Mouse (Mus musculus) midbrain, embryonic 10.5 days (tissue): ENCODE results near the gene Spsb3. TPM values are rescaled to one million over a fixed set of nuclear protein-coding genes. Genes with fewer than 3 reads are reported as not detected.
A peak's percentile ranks its signal among the peaks of the same experiment; 100 is the strongest.

Source experiments
- DNase-seq: peaks from one replicate; pipeline ENCODE4 v3.0.0-alpha.2; 2017; ENCODE audit warnings: low spot score
- H3K27ac ChIP-seq: fragments of 300-500 bp; sonication (generic); replicated peaks from 2 replicates; pipeline ENCODE4 v1.5.1; 2016; ENCODE audit warnings: mild to moderate bottlenecking
- H3K27me3 ChIP-seq: fragments of 300-500 bp; sonication (generic); 2 replicates; pipeline ENCODE4 v1.6.1; 2016; ENCODE audit warnings: low read depth, mild to moderate bottlenecking; ENCODE audit not compliant: poor library complexity, severe bottlenecking
- H3K36me3 ChIP-seq: fragments of 300-500 bp; sonication (generic); 2 replicates; pipeline ENCODE4 v1.6.1; 2016; ENCODE audit warnings: mild to moderate bottlenecking, moderate library complexity
- H3K4me1 ChIP-seq: fragments of 300-500 bp; sonication (generic); 2 replicates; pipeline ENCODE4 v1.6.1; 2016
- H3K4me3 ChIP-seq: fragments of 300-500 bp; sonication (generic); 2 replicates; pipeline ENCODE4 v1.5.1; 2016; ENCODE audit warnings: mild to moderate bottlenecking, moderate library complexity
- H3K9me3 ChIP-seq: fragments of 300-500 bp; sonication (generic); replicated peaks from 2 replicates; pipeline ENCODE4 v1.6.1; 2016; ENCODE audit warnings: mild to moderate bottlenecking
- WGBS: fragments of 180-500 bp; shearing (Covaris S2); methylation state at CpG from one replicate; pipeline ENCODE4 v1.1.7; 2016; 5-methylcytosine and 5-hydroxymethylcytosine counted together
- polyA plus RNA-seq: library from polyadenylated mRNA; unstranded; fragments of >200 nt; fragmentation: Nextera tagmentation; extraction: Ambion mirVana; gene quantifications from 2 replicates; pipeline ENCODE4 v1.2.1, GENCODE M21; 2016

The Spsb3 gene
- polyA plus RNA-seq, 1 experiment from 2014 or later = 46.6 TPM

- 11% methylated on average over 31 of the region's 31 CpGs for WGBS
- H3K36me3 ChIP-seq = peaks cover 72% of the 10 kb centered on the region
These were observed 7.9 kb downstream of the Spsb3 start for GRCm38 (mm10) chr17:24894061-24894994.

GRCm38 (mm10) chr17:24894995-24895547, 8.6 kb downstream of the Spsb3 start, which contains the start of the genes Eme2 and Mrps34:
Eme2 (minus strand) TSS chr17:24895087.
Mrps34 (plus strand) TSS chr17:24895116.
- Histone ChIP-seq H3K4me1 (peaks cover 45% of the 10 kb centered on the region), H3K9me3 (no peaks in the 10 kb centered on the region), H3K4me3 (peak within 1 kb of the TSS; percentile 91), H3K36me3 (peaks cover 72% of the 10 kb centered on the region), H3K27me3 (no peaks in the 10 kb centered on the region), H3K27ac (peak within 1 kb of the TSS; percentile 91)
- under 1% methylated on average over 62 of the region's 62 CpGs for WGBS
- DNase-seq = peak; percentile 91

More at GRCm38 (mm10) chr17:24894061-24894994, 7.9 kb downstream of the Spsb3 start:
- Histone ChIP-seq H3K4me3 (peak overlapping the region; percentile 91), H3K27ac (peak overlapping the region; percentile 91), H3K4me1 (peaks cover 48% of the 10 kb centered on the region), H3K9me3 (no peaks in the 10 kb centered on the region), H3K27me3 (no peaks in the 10 kb centered on the region)
- no peak for DNase-seq

- Histone ChIP-seq H3K27me3 (no peaks in the 10 kb centered on the region), H3K27ac (peak overlapping the region; percentile 91), H3K4me1 (peaks cover 45% of the 10 kb centered on the region), H3K36me3 (peaks cover 72% of the 10 kb centered on the region), H3K4me3 (peak overlapping the region; percentile 91), H3K9me3 (no peaks in the 10 kb centered on the region)
- 18% methylated on average over 23 of the region's 23 CpGs for WGBS
- peak; percentile 33 for DNase-seq
These were observed 9.3 kb downstream of the Spsb3 start for GRCm38 (mm10) chr17:24895571-24896240.

DNA sequence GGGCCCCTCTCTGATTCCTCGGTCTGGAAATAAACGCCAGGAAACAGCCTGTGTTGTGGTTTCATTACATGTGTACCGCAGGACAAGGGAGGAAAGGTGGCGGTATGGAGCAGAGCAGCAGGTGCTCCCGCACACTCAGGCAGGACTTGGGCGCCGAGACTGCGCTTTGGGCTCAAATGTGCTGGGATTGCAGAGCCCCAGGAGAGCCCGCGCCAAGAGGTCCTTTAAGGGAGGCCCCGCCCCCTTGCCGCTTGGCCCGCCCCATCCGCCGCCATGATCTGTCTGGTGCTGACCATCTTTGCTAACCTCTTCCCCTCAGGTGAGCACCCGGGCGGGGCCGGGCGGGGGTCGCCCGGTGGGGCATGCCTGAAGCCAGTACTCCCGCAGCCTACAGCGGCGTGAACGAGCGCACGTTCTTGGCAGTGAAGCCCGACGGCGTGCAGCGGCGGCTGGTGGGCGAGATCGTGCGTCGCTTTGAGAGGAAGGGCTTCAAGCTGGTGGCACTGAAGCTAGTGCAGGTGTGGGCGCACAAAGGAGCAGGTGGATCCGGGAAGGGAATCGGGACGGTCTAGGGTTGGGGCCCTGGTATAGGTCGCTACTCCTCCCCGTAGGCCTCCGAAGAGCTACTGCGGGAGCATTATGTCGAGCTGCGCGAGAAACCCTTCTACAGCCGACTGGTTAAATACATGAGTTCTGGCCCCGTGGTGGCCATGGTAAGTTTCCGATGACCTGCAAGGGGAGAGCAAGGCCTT, 10.0 kb downstream of the Spsb3 start, which contains the start of gene Nme3:
Nme3 (plus strand) TSS at position 260 of the 752 bp plus-strand sequence.
- Histone ChIP-seq H3K36me3 (peaks cover 72% of the 10 kb centered on the region), H3K27ac (peak within 1 kb of the TSS; percentile 91), H3K9me3 (no peaks in the 10 kb centered on the region), H3K27me3 (no peaks in the 10 kb centered on the region), H3K4me3 (peak within 1 kb of the TSS; percentile 91), H3K4me1 (peaks cover 45% of the 10 kb centered on the region)
- DNase-seq = peak; percentile 79
- 1% methylated on average over 50 of the region's 50 CpGs for WGBS

DNA sequence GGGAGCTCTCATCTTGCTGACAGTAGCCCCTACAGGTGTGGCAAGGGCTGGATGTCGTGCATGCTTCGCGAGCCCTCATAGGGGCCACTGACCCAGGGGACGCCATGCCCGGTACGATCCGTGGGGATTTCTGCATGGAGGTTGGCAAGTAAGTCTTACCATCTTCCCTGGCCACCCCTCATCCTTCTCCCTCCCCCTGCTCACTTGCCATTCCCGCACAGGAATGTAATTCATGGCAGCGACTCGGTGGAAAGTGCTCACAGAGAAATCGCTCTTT, 10.5 kb downstream of the Spsb3 start:
- Histone ChIP-seq H3K9me3 (no peaks in the 10 kb centered on the region), H3K36me3 (peaks cover 72% of the 10 kb centered on the region), H3K4me1 (peaks cover 45% of the 10 kb centered on the region), H3K27me3 (no peaks in the 10 kb centered on the region), H3K27ac (peak overlapping the region; percentile 91), H3K4me3 (peak overlapping the region; percentile 91)
- no peak for DNase-seq
- 47% methylated on average over 11 of the region's 11 CpGs for WGBS

DNA sequence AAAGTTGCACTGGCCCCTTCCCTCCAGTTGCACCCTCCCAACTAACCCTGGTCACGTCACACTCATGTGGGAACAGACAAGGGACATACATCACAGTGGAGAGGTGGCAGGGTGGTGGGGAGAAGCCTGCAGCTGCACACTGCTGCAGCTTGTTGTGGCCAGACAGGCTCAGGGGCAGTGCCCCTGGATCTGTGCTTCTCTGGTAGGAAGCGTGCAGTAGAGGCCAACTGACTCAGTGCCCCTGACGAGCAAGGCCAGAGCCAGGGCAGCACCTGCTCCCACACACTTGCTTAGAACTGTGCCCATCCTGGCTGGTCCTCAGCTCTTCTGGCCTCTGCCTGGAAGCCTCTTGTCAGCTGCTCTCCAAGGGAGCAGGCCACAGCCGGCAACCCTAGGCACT, 11.2 kb downstream of the Spsb3 start:
- Histone ChIP-seq H3K9me3 (no peaks in the 10 kb centered on the region), H3K27me3 (no peaks in the 10 kb centered on the region), H3K4me3 (peak overlapping the region; percentile 91), H3K36me3 (peaks cover 72% of the 10 kb centered on the region), H3K27ac (no peak overlapping the region), H3K4me1 (peaks cover 45% of the 10 kb centered on the region)
- 81% methylated on average over 4 of the region's 4 CpGs for WGBS
- no peak for DNase-seq

DNA sequence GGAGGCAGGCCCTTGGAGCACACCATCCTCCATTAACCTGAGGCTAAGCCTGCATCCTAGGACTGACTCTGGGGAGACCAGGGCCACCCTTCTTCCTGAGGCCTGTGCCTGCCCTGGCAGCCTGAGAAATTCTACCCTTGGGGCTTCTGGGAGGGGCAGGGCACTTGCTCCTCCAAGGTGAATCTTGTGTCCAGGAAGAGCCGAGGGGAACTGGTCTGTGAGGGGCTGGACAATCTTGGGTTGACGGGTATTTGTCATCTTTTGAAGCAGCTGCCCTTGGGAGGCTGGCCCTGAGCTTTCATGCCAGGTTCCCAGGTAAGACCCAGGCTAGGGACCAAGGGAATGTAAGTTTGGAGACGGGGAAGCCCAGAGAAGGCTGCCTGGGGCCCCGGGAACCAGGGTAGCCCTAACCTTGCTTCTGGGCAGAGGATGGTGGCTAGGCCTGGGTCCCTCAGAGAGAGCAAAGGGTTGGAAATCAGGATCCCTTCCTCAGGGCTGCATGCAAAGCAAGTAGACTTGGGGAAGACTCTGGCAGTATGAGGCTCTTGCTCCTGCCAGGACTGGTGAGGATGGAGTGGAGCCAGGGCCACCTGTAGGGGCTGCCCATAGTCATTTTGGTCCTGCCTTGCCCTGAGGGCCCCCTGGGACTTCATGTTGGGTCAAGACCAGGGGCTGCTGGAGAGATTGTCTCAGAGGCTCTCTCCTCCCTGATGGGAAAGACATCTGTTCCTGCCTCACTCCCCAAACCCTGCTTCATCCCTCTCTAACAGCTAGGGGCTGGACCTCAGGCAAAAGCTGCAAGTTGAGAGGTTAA, 11.8 kb downstream of the Spsb3 start:
- DNase-seq = no peak
- WGBS = 81% methylated on average over 4 of the region's 4 CpGs
- Histone ChIP-seq H3K9me3 (no peaks in the 10 kb centered on the region), H3K27ac (no peak overlapping the region), H3K4me3 (peak overlapping the region; percentile 91; the same call in 1 of the 2 replicates), H3K36me3 (peaks cover 72% of the 10 kb centered on the region), H3K27me3 (no peaks in the 10 kb centered on the region), H3K4me1 (peaks cover 45% of the 10 kb centered on the region)

GRCm38 (mm10) chr17:24899153-24899552, 12.7 kb downstream of the Spsb3 start:
- peaks cover 75% of the 10 kb centered on the region for H3K36me3 ChIP-seq

DNA sequence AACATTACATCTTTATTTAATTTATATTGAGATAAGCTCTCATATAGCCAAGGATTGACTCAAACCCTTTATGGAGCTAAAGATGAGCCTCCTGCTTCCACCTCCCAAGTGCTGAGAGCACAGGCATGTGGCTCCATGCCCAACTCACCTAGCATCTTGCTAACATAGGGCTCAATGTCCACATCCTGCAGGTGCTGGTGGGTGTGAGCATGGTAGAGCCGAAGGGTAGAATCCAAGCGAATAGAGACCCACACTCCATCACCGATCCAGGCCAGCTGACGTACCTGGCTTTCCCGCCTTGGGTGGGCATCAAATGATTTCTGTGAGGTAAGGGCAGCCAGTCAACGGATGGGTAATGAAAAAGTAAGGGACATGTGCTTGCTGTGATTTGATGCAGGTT, 13.6 kb downstream of the Spsb3 start:
- DNase-seq = no peak
- Histone ChIP-seq H3K9me3 (no peaks in the 10 kb centered on the region), H3K4me3 (no peak overlapping the region), H3K4me1 (peaks cover 32% of the 10 kb centered on the region), H3K27ac (no peak overlapping the region), H3K27me3 (no peaks in the 10 kb centered on the region), H3K36me3 (peaks cover 84% of the 10 kb centered on the region)
- WGBS = 95% methylated on average over 6 of the region's 6 CpGs

More at GRCm38 (mm10) chr17:24899153-24899552, 12.7 kb downstream of the Spsb3 start:
- no peak overlapping the region for H3K27ac ChIP-seq
- H3K27me3 ChIP-seq = no peaks in the 10 kb centered on the region
- H3K4me1 ChIP-seq = peaks cover 37% of the 10 kb centered on the region
- no peak for DNase-seq
- no peaks in the 10 kb centered on the region for H3K9me3 ChIP-seq
- H3K4me3 ChIP-seq = no peak overlapping the region
- WGBS = 87% methylated on average over 5 of the region's 5 CpGs

DNA sequence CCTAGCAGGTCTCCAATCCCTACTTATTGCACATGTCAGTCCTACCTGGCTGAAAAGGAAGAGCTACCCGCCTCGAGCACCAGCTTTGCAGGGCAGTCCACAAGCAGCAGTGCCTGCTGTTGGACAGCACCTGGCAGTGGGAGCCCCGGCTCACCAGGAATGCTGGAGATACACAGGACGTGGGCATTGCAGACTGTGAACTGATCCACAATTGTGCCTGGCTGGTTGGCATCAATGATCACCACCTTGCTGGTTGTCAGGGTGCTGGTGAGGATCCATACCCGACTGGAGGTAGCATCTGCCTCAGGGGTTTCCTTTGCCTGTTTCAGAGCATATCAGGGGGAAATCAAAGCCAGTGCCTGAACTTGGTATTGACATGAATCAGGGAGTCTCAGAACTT, 15.7 kb downstream of the Spsb3 start:
- 95% methylated on average over 5 of the region's 5 CpGs for WGBS
- H3K4me3 ChIP-seq = no peak overlapping the region
- no peak for DNase-seq
- H3K27ac ChIP-seq = no peak overlapping the region
- H3K27me3 ChIP-seq = no peaks in the 10 kb centered on the region
- H3K36me3 ChIP-seq = peaks cover 100% of the 10 kb centered on the region
- H3K9me3 ChIP-seq = no peaks in the 10 kb centered on the region
- peaks cover 12% of the 10 kb centered on the region for H3K4me1 ChIP-seq

DNA sequence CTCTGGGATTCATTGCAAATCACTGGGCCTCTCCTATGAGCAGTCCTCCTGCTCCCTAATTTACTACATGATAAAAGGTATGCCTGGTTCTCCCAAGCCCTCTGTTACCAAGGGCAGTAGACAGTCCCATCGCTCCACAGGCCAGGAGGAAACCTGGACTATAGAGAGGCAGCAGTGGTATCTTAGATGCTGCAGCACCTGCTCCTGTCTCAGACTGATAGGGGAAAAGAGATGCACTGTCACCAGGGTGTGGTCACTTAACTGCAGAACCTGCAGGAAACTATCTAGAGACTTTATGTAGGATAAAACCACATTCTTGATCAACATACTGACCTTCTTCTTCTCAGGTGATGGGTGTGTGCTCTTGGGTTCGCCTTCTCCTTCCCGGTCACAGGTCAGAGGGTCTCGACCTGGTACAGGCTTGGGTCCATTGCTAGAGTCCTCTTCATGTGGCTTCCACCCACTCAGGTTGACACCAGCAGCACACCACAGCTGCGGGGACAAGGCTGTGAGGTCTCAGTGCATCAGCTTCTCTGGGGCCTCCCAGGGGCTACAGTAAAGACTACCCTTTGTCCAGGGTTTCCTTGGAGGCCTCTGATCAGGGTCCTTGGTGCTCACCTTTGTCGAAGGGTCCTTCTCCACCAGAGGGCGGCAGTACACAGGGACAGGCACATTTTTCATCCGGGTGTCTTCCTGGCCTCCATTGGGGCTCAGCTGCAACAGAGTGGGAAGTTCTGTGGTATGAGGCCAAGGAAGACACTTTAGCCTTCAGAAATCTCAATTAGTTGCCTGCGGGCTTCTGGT, 16.4 kb downstream of the Spsb3 start:
- Histone ChIP-seq H3K27ac (no peak overlapping the region), H3K36me3 (peaks cover 100% of the 10 kb centered on the region), H3K27me3 (no peaks in the 10 kb centered on the region), H3K4me3 (0 out of 2 replicates have a peak overlapping the region, but pooled peaks have one; percentile 4), H3K9me3 (no peaks in the 10 kb centered on the region), H3K4me1 (peaks cover 4% of the 10 kb centered on the region)
- no peak for DNase-seq
- WGBS = 70% methylated on average over 9 of the region's 9 CpGs
